Mouse (Mus musculus) forebrain, embryonic 11.5 days (tissue): ENCODE measurements around the gene Gatad2b. TPM values are rescaled to one million over a fixed set of nuclear protein-coding genes. Genes with fewer than 3 reads are reported as not detected.

Source experiments
- ATAC-seq: fragments of 200-750 bp; cut with Nextera tagmentation; replicated peaks from 2 replicates; pipeline ENCODE4 v1.8.0; 2017; ENCODE audit warnings: moderate TSS enrichment; ENCODE audit not compliant: low FRiP score
- DNase-seq: peaks from one replicate; pipeline ENCODE4 v3.0.0-alpha.2; 2017; ENCODE audit warnings: low spot score
- H3K27ac ChIP-seq: fragments of 300-500 bp; sonication (generic); 2 replicates; pipeline ENCODE4 v1.5.1; 2014; ENCODE audit warnings: low read depth, low read length
- H3K27me3 ChIP-seq: fragments of 300-500 bp; sonication (generic); 2 replicates; pipeline ENCODE4 v1.6.1; 2014; ENCODE audit warnings: mild to moderate bottlenecking, low read length, mixed read lengths; ENCODE audit not compliant: control insufficient read depth, insufficient read depth
- H3K36me3 ChIP-seq: fragments of 300-500 bp; sonication (generic); 2 replicates; pipeline ENCODE4 v1.6.1; 2014; ENCODE audit warnings: mild to moderate bottlenecking, low read length, moderate library complexity, mixed read lengths; ENCODE audit not compliant: control insufficient read depth, insufficient read depth
- H3K4me1 ChIP-seq: fragments of 300-500 bp; sonication (generic); replicated peaks from 2 replicates; pipeline ENCODE4 v1.6.1; 2014; ENCODE audit warnings: low read length, mixed read lengths; ENCODE audit not compliant: control insufficient read depth, insufficient read depth
- H3K4me2 ChIP-seq: fragments of 300-500 bp; sonication (generic); 2 replicates; pipeline ENCODE4 v1.6.1; 2014; ENCODE audit warnings: low read depth, mild to moderate bottlenecking, low read length, moderate library complexity, mixed read lengths; ENCODE audit not compliant: severe bottlenecking
- H3K4me3 ChIP-seq: fragments of 300-500 bp; sonication (generic); 2 replicates; pipeline ENCODE4 v1.5.1; 2014; ENCODE audit warnings: low read depth, low read length
- H3K9ac ChIP-seq: fragments of 300-500 bp; sonication (generic); 2 replicates; pipeline ENCODE4 v1.6.1; 2014; ENCODE audit warnings: low read length
- H3K9me3 ChIP-seq: fragments of 300-500 bp; sonication (generic); 2 replicates; pipeline ENCODE4 v1.6.1; 2016; ENCODE audit warnings: low read length, mixed read lengths; ENCODE audit not compliant: control insufficient read depth
- WGBS: fragments of 180-500 bp; shearing (Covaris S2); extraction: QIAGEN DNeasy Blood & Tissue Kit; methylation state at CpG from one replicate; pipeline ENCODE4 v1.1.7; 2014; 5-methylcytosine and 5-hydroxymethylcytosine counted together
- polyA plus RNA-seq: library from polyadenylated mRNA; unstranded; fragments of >200 nt; fragmentation: Nextera tagmentation; extraction: Ambion mirVana; gene quantifications from 2 replicates; pipeline ENCODE4 v1.2.1, GENCODE M21; 2014

Gene Gatad2b
- polyA plus RNA-seq, 1 experiment from 2014 or later = 12.9 TPM

GRCm38 (mm10) chr3:90270784-90271183, 22.2 kb upstream of the Gatad2b start:
- H3K27ac ChIP-seq = no peak overlapping the region
- H3K9ac ChIP-seq = no peak overlapping the region
- no peaks in the 10 kb centered on the region for H3K27me3 ChIP-seq
- 96% methylated on average over 8 of the region's 8 CpGs for WGBS
- H3K9me3 ChIP-seq = no peaks in the 10 kb centered on the region
- ATAC-seq (no peak), DNase-seq (no peak)
- H3K36me3 ChIP-seq = peaks cover 3% of the 10 kb centered on the region; the same call in 1 of the 2 replicates
- no peak overlapping the region for H3K4me2 ChIP-seq
- H3K4me1 ChIP-seq = peaks cover 8% of the 10 kb centered on the region; the same call in 1 of the 2 replicates
- no peak overlapping the region for H3K4me3 ChIP-seq

- Histone ChIP-seq H3K4me1 (no peaks in the 10 kb centered on the region), H3K9me3 (no peaks in the 10 kb centered on the region), H3K9ac (no peak overlapping the region), H3K27me3 (no peaks in the 10 kb centered on the region), H3K4me3 (no peak overlapping the region), H3K36me3 (peaks cover 3% of the 10 kb centered on the region; the same call in 1 of the 2 replicates), H3K27ac (no peak overlapping the region), H3K4me2 (no peak overlapping the region)
- DNase-seq = no peak
- WGBS = 81% methylated on average over 9 of the region's 9 CpGs
- no peak for ATAC-seq
Measured at GRCm38 (mm10) chr3:90272170-90272569, 20.8 kb upstream of the Gatad2b start.

GRCm38 (mm10) chr3:90273855-90274254, 19.1 kb upstream of the Gatad2b start:
- 91% methylated on average over 22 of the region's 22 CpGs for WGBS
- no peak for DNase-seq
- Histone ChIP-seq H3K9ac (no peak overlapping the region), H3K36me3 (peaks cover 3% of the 10 kb centered on the region; the same call in 1 of the 2 replicates), H3K27ac (no peak overlapping the region), H3K4me1 (no peaks in the 10 kb centered on the region), H3K4me3 (no peak overlapping the region), H3K27me3 (no peaks in the 10 kb centered on the region), H3K4me2 (no peak overlapping the region), H3K9me3 (no peaks in the 10 kb centered on the region)
- ATAC-seq = no peak

GRCm38 (mm10) chr3:90275286-90275685, 17.7 kb upstream of the Gatad2b start:
- H3K36me3 ChIP-seq = peaks cover 3% of the 10 kb centered on the region; the same call in 1 of the 2 replicates
- no peaks in the 10 kb centered on the region for H3K4me1 ChIP-seq
- H3K9ac ChIP-seq = no peak overlapping the region
- DNase-seq (no peak), ATAC-seq (no peak)
- 92% methylated on average over 11 of the region's 11 CpGs for WGBS
- no peak overlapping the region for H3K4me2 ChIP-seq
- H3K27me3 ChIP-seq = no peaks in the 10 kb centered on the region
- H3K9me3 ChIP-seq = no peaks in the 10 kb centered on the region
- H3K4me3 ChIP-seq = no peak overlapping the region
- no peak overlapping the region for H3K27ac ChIP-seq

- H3K9ac ChIP-seq = no peak overlapping the region
- DNase-seq (no peak), ATAC-seq (no peak)
- no peak overlapping the region for H3K4me3 ChIP-seq
- H3K36me3 ChIP-seq = peaks cover 3% of the 10 kb centered on the region; the same call in 1 of the 2 replicates
- H3K4me2 ChIP-seq = no peak overlapping the region
- H3K9me3 ChIP-seq = no peaks in the 10 kb centered on the region
- H3K4me1 ChIP-seq = no peaks in the 10 kb centered on the region
- WGBS = 46% methylated on average over 16 of the region's 16 CpGs
- H3K27me3 ChIP-seq = no peaks in the 10 kb centered on the region
- H3K27ac ChIP-seq = no peak overlapping the region
Measured at GRCm38 (mm10) chr3:90276858-90277257, 16.1 kb upstream of the Gatad2b start.

GRCm38 (mm10) chr3:90277793-90278192, 15.2 kb upstream of the Gatad2b start:
- DNase-seq = no peak
- WGBS = 92% methylated on average over 9 of the region's 9 CpGs
- H3K27ac ChIP-seq = no peak overlapping the region
- no peak overlapping the region for H3K4me3 ChIP-seq
- no peak overlapping the region for H3K4me2 ChIP-seq
- no peaks in the 10 kb centered on the region for H3K4me1 ChIP-seq
- no peaks in the 10 kb centered on the region for H3K9me3 ChIP-seq
- no peak overlapping the region for H3K9ac ChIP-seq
- no peak for ATAC-seq
- H3K27me3 ChIP-seq = no peaks in the 10 kb centered on the region
- no peaks in the 10 kb centered on the region; the same call in 1 of the 2 replicates for H3K36me3 ChIP-seq

GRCm38 (mm10) chr3:90278211-90278610, 14.8 kb upstream of the Gatad2b start:
- H3K4me2 ChIP-seq = no peak overlapping the region
- H3K36me3 ChIP-seq = no peaks in the 10 kb centered on the region; the same call in 1 of the 2 replicates

GRCm38 (mm10) chr3:90279216-90279615, 13.8 kb upstream of the Gatad2b start:
- H3K4me3 ChIP-seq = no peak overlapping the region
- H3K36me3 ChIP-seq = no peaks in the 10 kb centered on the region; the same call in 1 of the 2 replicates
- no peak overlapping the region for H3K27ac ChIP-seq
- H3K9me3 ChIP-seq = no peaks in the 10 kb centered on the region
- H3K4me2 ChIP-seq = no peak overlapping the region
- H3K4me1 ChIP-seq = no peaks in the 10 kb centered on the region
- DNase-seq (no peak), ATAC-seq (no peak)
- H3K27me3 ChIP-seq = no peaks in the 10 kb centered on the region
- 94% methylated on average over 9 of the region's 9 CpGs for WGBS
- H3K9ac ChIP-seq = no peak overlapping the region

More at GRCm38 (mm10) chr3:90278211-90278610, 14.8 kb upstream of the Gatad2b start:
- ATAC-seq (no peak), DNase-seq (no peak)
- WGBS = 95% methylated on average over 10 of the region's 10 CpGs
- no peaks in the 10 kb centered on the region for H3K9me3 ChIP-seq
- no peaks in the 10 kb centered on the region for H3K4me1 ChIP-seq
- H3K9ac ChIP-seq = no peak overlapping the region
- H3K27ac ChIP-seq = no peak overlapping the region
- H3K27me3 ChIP-seq = no peaks in the 10 kb centered on the region
- no peak overlapping the region for H3K4me3 ChIP-seq

GRCm38 (mm10) chr3:90279743-90280142, 13.2 kb upstream of the Gatad2b start:
- no peak overlapping the region for H3K9ac ChIP-seq
- H3K4me2 ChIP-seq = no peak overlapping the region
- no peak overlapping the region for H3K4me3 ChIP-seq
- H3K4me1 ChIP-seq = no peaks in the 10 kb centered on the region
- H3K36me3 ChIP-seq = no peaks in the 10 kb centered on the region; the same call in 1 of the 2 replicates
- no peaks in the 10 kb centered on the region for H3K27me3 ChIP-seq
- DNase-seq (no peak), ATAC-seq (no peak)
- H3K27ac ChIP-seq = no peak overlapping the region
- 95% methylated on average over 7 of the region's 7 CpGs for WGBS
- no peaks in the 10 kb centered on the region for H3K9me3 ChIP-seq
